Mouse (Mus musculus) ovary, adult 18-20 months (tissue): ENCODE measurements at regions not wholly inside any gene's neighbourhood (a gene's known extent, or its start where the extent isn't known, plus 50 kb on each side); places are given as distances from the start of the nearest gene placed in this dataset.

Experiments
- DNase-seq: peaks from one replicate; pipeline ENCODE4 v3.0.0; 2022; ENCODE audit warnings: low spot score, mixed read lengths

DNA sequence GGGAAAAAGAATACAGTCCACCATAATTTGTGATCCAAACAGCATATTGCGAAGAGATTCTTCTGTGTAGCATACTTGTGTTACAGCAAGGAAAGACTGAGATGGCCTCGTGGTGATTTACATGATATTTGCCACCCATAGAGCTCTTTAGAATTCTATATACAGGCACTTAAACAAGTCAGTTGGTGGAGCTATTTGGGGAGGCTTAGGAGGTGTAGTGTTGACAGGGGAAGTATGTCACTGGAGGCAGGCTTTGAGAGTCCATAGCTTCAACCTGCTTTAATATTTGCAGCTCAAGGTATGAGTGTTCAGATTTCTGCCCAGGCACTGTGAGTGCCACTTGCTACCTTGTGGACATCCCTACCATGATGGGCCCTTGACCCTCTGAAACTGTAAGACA, 187.3 kb downstream of the Ostf1 start:
- no peak for DNase-seq

GRCm38 (mm10) chr19:18436351-18436750, 195.3 kb downstream of the Ostf1 start:
- DNase-seq = peak; percentile 31

GRCm38 (mm10) chr19:18420381-18420785, 211.2 kb downstream of the Ostf1 start:
- peak; percentile 7 for DNase-seq

DNA sequence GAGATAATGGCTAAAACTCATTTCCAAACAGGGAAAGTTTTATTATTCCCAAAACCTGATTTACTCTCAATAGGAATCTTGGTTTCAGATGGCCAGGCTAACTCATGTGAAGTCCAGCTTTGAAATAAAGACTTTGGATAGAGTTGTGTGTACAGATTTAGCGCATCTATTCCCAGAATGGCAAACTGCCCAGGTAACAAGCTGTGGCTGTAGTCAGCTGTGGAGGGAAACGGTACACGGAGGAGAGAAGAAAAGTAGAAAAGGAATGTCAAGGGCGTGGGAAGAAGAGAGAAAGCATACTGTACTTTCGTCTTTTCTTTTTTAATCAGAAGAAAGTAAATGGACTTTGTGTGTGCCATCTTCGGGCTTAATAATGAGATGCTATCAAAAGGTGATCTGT, 213.1 kb downstream of the Ostf1 start:
- DNase-seq = no peak

GRCm38 (mm10) chr19:18377466-18378089, 254.0 kb downstream of the Ostf1 start:
- DNase-seq = no peak

DNA sequence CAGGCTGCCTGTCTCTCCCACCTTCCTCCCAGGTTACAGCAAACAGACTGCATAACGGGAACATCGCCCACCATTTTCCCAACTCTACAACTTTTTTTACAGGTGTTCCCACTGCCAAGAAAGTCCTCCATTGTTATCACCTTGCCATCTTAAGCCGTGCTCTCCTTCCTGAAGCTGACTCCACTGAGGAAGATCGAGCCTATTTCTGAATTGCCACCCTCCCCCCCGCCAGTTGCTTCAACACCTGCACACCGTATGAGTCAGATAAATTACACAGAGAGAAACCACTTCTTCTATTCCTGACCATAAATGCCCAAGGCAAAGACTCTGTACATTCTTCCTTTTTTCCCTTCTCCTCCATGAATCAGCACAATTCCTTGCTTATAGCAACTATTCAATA, 263.0 kb downstream of the Ostf1 start:
- no peak for DNase-seq

GRCm38 (mm10) chr19:18353960-18354359, 277.7 kb downstream of the Ostf1 start:
- no peak for DNase-seq

GRCm38 (mm10) chr19:18345735-18346134, 285.9 kb downstream of the Ostf1 start:
- DNase-seq = no peak

DNA sequence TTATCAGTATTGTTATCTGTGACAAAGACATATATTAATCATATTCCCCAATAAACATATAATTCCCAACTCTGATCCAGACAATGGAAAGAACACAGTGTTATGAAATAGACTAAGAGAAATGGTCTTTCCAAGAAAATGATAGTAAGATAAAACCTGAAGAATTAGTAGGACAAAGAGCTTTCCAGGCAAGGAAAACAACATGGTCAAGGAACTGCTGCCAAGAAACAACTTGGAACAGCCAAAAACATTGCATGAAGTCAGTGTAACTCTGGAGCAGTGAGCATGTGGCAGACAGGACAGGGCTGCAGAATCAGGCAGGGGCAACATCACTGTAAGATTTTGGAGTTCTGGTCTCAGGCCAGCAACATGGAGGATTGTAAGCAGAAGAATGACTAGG, 288.0 kb downstream of the Ostf1 start:
- peak; percentile 20 for DNase-seq

DNA sequence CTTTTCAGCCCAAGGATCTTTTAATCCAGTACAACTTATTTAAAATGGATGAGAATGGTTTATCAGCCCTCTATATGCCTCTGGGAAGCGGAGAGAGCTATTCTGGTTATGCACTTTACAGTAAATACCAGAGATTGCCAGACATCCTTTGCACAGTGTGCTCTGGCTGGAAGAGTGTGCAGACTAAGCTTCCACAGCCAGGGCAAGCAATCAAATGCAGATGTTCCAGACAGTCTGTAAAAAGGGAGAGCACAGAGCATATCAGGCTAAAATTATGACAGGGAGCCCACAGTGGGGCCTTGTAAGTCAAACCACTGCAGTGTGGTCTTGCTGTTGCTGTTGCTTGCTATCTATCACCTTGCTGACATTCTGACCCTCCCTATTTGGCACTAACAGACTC, 288.6 kb downstream of the Ostf1 start:
- no peak for DNase-seq

DNA sequence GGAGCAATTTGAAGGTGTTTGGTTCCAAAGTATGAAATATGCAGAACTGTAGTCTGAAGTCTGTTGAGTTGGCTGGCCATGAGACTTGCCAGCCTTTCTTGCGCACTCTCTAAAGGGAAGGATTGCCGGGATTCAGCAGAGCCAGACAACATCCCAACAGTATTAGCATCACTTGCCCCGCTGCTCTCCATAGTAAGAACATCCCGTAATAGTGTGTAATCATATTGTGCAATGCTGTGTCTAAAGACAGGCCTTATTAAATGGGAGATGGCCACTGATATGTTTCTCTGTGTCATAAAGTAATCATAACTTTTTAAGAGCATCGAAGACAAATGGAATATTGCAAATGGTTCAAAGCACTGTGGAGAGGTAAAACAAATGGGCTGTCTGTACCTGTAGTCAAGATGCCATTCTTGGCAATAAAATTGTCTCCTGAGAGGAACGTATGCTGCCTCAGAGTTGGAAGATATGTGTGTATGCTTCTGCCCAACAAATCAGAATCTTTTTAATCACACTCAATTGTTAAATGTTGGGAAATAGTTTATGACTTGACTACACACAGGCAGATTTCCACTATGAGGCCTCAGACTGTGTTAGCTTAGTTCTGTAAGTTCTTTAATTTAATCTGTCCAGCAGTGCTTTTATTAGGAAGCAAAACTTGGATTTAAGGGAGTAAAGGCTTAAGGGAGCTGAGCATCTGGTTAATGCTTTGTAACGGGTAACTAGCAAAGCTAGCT, 293.6 kb downstream of the Ostf1 start:
- no peak for DNase-seq

GRCm38 (mm10) chr19:18336637-18337036, 295.0 kb downstream of the Ostf1 start:
- DNase-seq = no peak

- DNase-seq = no peak
Observed at GRCm38 (mm10) chr19:18334639-18335038, 297.0 kb downstream of the Ostf1 start.

DNA sequence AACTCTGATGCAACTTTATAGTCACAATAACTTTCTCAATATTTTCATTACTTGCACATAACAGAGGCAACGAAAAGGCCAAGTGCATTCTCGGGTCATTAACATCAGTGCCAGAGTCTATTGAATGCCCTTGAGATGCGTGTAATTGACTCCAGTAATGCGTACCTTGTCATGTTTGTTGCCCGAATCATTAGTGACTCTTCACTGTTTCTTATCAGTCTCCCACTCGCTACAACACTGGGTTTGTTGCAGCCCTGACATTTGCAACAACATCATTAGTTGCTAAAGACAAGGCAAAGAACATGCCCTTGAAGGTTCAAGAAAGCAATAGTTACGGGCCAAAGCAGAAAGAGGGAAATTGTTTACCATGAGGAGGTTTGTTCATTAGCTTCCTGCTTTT, 299.8 kb downstream of the Ostf1 start:
- no peak for DNase-seq

DNA sequence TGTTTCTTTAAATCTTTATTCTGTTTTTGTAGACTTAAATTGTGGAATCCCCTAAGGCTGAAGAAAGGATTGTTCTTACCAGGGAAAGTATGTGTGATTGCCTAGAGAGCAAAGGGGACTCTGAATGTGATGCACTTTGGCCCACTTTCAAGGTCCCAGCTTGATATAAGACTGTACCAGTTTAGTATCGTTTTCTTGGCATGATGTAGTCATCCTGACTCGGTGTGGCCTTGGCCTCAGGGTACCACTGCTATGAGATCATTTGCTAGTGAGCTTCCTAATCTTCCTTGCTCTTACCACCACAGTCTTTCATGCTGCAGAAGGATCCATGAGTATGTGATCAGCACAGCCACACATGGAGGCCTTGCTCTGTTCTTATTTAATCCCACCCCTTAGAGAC, 302.2 kb downstream of the Ostf1 start:
- peak; percentile 19 for DNase-seq

DNA sequence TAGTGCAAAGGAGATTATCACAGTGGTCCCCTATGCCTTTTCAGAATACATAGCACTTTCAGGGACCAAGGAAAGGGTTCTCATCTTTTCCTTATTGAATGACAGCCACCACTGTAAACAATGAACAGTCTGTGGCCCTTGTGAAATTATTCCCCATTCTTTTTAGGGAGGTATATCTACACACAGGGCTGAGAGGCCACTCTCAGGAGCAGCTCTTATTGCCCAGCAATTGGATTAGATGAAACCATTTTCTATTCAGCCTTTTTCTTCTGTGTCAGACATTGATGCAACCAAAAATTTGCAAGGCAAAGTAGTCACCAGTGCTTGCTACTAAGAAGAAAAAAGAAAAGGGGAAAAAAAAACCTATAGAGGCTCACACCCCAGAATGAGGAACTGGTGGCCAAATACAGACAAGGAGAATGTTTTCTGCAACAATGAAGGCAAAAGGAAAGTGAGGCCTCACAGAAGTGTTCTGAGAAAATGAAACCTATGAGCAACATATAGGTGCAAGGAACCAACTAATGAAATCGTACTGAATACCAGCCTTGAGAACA, 313.2 kb downstream of the Ostf1 start:
- no peak for DNase-seq

DNA sequence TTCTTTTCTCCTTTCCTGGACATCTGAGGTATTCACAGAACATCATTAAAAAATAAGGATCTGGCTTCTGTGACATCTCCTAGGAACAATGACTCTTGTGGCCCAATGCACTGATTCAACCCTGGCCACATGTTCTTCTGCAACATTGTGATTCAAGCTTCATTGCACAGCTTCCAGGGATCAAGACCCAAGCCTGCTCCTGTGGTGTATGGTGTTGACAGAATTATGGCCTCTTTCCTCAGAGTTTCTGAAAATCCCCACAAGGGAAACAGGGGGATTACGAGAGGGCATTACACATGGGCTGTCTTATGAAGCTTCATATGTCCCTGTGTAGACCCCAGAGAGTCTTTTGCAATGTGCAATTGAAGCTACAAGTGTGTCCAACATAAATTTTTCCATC, 358.2 kb downstream of the Ostf1 start:
- no peak for DNase-seq

DNA sequence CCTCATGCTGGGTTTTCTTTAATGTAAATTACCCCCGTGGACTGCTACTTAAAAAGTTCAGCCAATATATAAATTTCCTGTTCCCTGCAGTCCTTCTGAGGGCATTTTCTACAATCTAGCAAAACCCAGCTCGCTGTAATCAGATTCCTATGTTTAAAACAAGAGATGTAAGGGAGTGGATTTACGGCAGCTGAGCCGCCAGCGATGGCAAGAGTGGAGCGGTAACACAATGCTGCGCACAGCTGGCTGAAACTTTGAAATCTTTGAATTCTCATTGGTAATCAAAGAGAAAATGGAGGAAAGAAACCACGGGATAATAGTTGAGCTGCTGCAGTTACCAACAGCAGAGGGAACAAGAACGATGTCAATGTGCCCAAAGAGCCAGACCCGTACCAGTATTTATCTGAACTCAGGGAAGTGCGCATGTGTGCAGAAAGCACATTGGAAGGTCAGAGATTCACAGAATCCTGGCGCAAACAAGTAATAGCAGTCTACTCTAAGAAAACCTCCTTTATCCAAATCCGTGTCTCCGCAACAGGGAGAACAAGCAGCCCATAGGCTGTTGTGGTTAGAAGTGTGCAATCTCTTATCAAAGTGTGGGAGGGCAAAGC, 376.4 kb downstream of the Ostf1 start:
- DNase-seq = no peak

DNA sequence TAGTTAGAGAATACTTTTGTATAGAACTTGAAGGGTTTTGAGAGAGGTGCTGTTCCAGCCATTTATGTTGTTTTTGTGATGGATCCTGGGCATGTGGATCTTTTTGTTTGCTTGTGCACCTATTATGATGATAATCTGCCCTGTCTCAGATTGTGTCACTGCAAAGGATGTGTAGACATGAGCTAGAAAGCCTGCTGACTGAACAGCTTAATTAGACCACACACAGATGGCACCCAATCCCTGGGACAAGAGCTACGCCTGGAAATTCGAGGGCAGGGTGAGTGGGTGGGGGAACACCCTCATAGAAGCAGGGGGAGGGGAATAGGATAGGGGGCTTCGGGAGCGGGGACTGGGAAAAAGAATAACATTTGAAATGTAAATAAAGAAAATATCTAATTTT, 378.3 kb downstream of the Ostf1 start:
- DNase-seq = no peak
